Mouse (Mus musculus): Measurements from ENCODE around the gene Arhgdib.

- TF ChIP-seq CTCF (IDR thresholded peaks at IDR 0.05) (no peak), EP300 (IDR thresholded peaks at IDR 0.05; ENCODE audit: insufficient read depth, low read depth, low read length) (no peak), POLR2A (IDR thresholded peaks at IDR 0.05; ENCODE audit: insufficient read depth, low read depth, low read length) (no peak)
Observed at GRCm38 (mm10) chr6:136965912-136966311, 24.2 kb upstream of the Arhgdib start.

Measured in heart, adult 2 months (tissue).